Mouse (Mus musculus) heart, adult 2 months (tissue): ENCODE measurements around the gene Tmcc2.

Experiments used
- CTCF ChIP-seq: fragments of 200-600 bp; IDR thresholded peaks from 2 replicates; pipeline ENCODE4 v1.8.1; 2022; ENCODE audit warnings: antibody characterized with exemption, mild to moderate bottlenecking, moderate library complexity
- POLR2A ChIP-seq: fragments of 200-500 bp; IDR thresholded peaks from 2 replicates; pipeline ENCODE4 v1.6.1; 2011; ENCODE audit warnings: mild to moderate bottlenecking, low read depth, low read length, control low read depth; ENCODE audit not compliant: insufficient read depth

DNA sequence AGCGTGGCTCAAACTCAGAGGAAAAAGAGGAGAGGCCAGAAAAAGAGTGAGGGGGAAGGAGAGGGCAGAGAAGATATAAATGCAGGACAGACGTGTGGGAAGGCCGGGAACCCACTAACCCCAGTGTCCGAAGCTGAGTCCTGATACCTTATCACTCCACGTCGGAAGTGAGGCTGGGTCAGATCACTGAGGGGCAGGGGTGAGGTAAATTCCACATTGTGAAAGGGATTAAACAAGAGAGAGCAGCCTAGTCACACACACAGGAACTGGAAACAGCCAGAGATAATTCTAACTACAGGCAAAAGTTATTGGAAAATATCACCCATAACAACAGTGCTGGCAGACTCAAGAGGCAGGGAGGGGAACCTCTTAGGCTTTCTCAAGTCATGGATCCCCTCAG is 29.1 kb downstream of the Tmcc2 start:
- TF ChIP-seq CTCF: no peak
- TF ChIP-seq POLR2A: no peak
